Mouse (Mus musculus): ENCODE data around the gene Ralgapa2. TPM values are rescaled to one million over a fixed set of nuclear protein-coding genes. Genes with fewer than 3 reads are reported as not detected.

Gene Ralgapa2
- 23.0 and 23.9 TPM in 2 replicates for total RNA-seq (2017)

DNA sequence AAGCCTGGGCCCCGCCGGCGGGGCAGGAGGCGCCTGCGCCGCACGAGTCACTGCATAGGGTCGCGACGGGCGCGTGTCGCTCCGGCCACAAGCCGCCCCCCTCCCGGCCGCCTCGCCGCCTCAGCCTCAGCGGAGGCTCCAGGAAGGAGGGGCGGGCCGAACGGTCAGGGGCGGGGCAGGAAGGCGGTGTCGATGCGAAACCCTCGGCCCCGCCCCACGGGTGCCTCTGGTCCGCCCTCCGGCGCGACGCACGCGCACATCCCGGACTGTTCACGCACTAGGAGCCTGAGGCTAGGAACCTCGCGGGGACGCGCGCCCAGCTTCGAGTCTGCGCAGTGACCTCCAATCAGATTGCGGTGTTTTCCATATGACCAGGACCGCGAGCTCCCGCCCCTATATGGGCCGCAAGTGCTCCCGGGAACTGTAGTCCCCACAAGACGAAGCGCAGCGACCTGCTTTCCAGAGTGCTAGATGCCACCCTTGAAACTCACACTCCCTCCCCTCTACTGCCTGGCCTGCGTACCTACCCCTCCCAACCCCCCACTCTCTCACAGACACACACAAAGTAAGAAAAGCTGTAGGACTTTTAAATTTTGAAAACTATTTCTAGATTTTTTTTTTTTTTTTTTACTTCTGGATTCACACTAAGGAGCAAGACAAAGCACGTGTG, at the start of gene Ralgapa2:
TSS of gene Ralgapa2 (minus strand) at position 434 of the 670 bp plus-strand sequence.
- peak; percentile 95 to 98 for ATAC-seq (replicated peaks in 1 of 2; ENCODE audit: insufficient read depth in 1 of 2, low FRiP score in 2 of 2, low TSS enrichment in 1 of 2, low read depth in 1 of 2, poor library complexity in 2 of 2, severe bottlenecking in 2 of 2)

DNA sequence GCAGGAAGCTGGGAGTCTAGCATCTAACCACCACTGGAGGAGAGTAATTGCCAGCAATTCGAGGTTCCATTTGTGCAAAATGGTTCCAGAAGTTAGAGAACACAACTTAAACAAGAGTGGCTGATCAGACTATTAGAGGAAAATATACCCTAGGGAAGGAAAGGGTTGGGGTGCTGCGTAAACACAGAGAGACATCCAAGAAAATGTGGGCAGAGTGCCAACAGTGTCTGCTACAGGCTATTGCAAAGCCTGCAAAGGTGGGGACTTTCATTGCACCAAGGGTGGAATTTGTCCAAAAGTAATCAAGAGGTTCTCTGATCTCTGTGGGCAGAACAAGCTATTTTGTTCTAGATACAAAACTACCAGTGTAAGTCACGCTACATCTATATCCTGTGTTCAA, 49.4 kb upstream of the Ralgapa2 start:
- ATAC-seq (replicated peaks in 1 of 2; ENCODE audit: insufficient read depth in 1 of 2, low FRiP score in 2 of 2, low TSS enrichment in 1 of 2, low read depth in 1 of 2, poor library complexity in 2 of 2, severe bottlenecking in 2 of 2), result no peak

DNA sequence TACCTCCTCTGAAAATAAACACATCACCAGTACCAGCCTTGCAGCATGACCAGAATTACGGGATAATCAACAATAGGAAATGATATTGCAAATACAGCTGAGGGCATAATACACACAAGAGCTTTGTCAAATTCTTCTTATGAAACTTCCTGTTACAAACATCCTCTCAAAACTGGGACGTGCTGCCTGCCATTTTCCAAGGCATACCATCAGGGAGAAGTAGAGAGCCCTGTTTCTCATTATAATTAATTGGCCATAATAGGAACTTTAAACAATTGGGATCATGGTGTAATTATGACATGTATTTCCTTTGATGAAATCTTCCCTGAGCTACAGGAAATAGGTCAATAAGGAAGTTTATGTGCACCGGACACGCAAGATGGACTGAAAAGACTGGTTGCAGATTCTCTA, 48.5 kb upstream of the Ralgapa2 start:
- peak; percentile 66 to 80; a peak in 3 of 4 replicates for ATAC-seq (replicated peaks in 1 of 2; ENCODE audit: insufficient read depth in 1 of 2, low FRiP score in 2 of 2, low TSS enrichment in 1 of 2, low read depth in 1 of 2, poor library complexity in 2 of 2, severe bottlenecking in 2 of 2)

DNA sequence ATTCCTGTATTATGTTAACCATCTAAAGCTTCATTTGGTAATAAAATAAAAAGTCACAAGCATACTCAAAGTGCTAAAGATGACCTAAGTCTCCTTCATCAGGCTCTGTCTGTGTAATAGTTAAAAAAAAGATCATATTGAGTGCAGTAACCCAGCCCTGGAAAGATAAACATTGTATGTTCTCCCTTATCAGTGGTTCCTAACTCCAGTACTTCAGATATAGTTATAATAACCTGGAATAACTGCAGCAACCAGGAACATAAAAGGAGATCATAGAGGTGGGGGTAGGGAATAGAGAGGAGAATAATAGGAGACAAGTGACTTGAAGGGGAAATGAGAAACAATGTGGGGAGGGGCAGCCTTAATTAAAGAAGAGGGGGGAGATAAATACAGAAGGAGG, 44.0 kb upstream of the Ralgapa2 start:
- no peak for ATAC-seq (replicated peaks in 1 of 2; ENCODE audit: insufficient read depth in 1 of 2, low FRiP score in 2 of 2, low TSS enrichment in 1 of 2, low read depth in 1 of 2, poor library complexity in 2 of 2, severe bottlenecking in 2 of 2)

DNA sequence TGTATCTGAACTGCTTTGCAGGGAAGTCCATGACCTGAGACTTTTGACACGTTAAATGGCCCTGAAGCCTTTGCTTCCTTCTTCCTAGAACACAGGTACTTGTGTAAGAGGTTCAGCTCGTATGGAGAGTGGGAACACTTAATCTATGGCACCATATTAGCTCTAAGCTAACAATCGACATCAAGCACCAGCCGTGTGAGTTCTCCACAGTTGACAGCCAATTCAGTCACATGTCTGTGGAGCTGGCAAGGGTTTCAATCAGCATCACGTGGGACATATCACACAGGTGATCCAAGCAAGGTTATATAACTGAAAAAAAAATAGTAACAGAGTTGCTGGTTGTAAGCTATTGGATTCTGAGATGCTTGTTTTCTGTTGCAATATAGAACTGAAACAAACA, 43.2 kb upstream of the Ralgapa2 start:
- no peak for ATAC-seq (replicated peaks in 1 of 2; ENCODE audit: insufficient read depth in 1 of 2, low FRiP score in 2 of 2, low TSS enrichment in 1 of 2, low read depth in 1 of 2, poor library complexity in 2 of 2, severe bottlenecking in 2 of 2)

DNA sequence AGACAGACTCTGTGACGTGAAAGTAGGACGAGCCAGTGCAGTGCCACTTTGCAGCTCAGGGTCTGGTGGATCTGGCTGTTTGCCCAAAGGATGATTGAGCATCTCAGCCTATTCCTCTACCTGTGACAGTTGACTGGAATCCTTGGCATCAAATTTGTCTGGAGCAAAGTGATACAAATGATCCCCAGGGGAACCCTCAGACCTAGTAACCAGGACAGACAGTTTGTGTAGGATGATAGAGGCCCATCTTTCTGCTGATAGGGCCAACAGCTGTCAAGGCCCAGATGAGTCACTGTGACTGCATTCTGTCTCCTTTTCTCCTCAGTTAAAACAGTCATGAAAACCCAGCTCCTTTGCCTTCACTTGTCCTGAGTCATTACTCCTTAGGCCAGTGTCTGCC, 41.6 kb upstream of the Ralgapa2 start:
- no peak for ATAC-seq (replicated peaks in 1 of 2; ENCODE audit: insufficient read depth in 1 of 2, low FRiP score in 2 of 2, low TSS enrichment in 1 of 2, low read depth in 1 of 2, poor library complexity in 2 of 2, severe bottlenecking in 2 of 2)

DNA sequence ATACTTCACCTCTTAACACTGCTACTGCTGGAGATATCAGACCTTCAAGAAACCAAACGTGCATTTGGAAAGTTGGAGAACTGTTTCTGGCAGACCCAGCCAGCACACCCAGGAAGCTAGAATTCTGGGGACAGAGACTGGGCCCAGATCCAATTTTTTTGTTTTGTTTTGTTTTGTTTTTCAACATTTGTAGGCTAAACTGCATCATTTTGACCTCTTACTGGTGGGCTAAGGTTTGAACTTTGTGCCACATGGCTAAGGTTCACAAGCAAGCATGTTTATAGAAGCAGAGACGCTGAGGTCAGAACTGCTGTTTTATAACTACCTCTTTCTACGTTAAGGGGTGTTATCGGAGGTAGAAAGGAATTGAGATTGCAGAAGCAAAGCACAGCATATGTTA, 39.7 kb upstream of the Ralgapa2 start:
- ATAC-seq (replicated peaks in 1 of 2; ENCODE audit: insufficient read depth in 1 of 2, low FRiP score in 2 of 2, low TSS enrichment in 1 of 2, low read depth in 1 of 2, poor library complexity in 2 of 2, severe bottlenecking in 2 of 2), result no peak

DNA sequence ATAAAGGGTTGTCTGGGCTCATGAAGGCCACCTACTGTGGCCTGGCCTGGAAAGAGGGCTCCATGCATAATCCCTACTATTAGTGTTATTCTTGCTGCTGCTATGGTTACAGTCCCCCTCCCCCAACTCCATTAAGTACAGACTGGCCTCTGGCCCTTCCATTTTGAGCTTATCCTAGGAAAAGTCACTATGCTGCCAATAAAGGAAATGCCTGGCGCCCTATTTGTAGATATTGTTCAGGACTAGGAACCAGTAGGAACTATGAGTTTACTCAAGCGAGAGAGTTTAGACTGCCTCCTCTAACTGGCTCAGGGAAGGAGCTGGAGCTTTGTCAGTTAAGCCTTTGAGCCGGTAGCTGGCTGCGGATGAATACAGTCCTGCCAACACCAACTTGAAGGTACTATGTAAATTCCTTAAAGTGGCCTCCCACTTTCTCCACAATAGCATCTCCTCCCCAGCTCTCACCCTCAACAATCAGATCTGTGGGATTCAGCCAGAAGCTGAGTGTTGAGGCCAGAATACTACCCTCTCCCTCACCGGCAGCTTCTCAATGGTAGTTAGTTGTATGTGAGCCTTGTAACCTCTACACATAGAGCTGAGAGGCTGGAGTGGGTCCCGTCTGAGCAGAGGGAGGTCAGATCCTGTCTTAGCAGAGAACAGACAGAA, 37.1 kb upstream of the Ralgapa2 start:
- ATAC-seq (replicated peaks in 1 of 2; ENCODE audit: insufficient read depth in 1 of 2, low FRiP score in 2 of 2, low TSS enrichment in 1 of 2, low read depth in 1 of 2, poor library complexity in 2 of 2, severe bottlenecking in 2 of 2), result no peak

DNA sequence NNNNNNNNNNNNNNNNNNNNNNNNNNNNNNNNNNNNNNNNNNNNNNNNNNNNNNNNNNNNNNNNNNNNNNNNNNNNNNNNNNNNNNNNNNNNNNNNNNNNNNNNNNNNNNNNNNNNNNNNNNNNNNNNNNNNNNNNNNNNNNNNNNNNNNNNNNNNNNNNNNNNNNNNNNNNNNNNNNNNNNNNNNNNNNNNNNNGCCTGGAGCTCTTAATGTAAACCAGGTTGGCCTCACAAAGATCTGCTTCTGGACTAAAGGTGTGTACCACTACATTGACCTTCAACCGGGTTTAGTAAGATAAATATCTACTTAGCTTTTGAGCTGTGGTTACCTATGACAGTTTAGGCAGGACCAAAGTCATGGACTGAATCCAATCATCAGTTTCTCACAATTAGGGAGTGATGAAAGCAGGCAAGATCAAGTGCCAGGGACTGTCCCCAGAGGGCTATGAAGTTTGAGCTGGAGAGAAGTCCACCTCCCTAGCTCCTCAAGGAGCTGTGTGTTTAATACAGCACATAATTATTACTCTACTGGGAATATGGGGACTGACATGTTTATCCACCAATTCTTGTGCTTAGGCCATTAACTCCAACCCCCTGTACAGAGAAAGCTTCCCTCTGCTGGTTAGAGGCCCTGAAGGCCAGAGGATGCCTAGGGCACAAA, 32.1 kb upstream of the Ralgapa2 start:
- no peak for ATAC-seq (replicated peaks in 1 of 2; ENCODE audit: insufficient read depth in 1 of 2, low FRiP score in 2 of 2, low TSS enrichment in 1 of 2, low read depth in 1 of 2, poor library complexity in 2 of 2, severe bottlenecking in 2 of 2)

DNA sequence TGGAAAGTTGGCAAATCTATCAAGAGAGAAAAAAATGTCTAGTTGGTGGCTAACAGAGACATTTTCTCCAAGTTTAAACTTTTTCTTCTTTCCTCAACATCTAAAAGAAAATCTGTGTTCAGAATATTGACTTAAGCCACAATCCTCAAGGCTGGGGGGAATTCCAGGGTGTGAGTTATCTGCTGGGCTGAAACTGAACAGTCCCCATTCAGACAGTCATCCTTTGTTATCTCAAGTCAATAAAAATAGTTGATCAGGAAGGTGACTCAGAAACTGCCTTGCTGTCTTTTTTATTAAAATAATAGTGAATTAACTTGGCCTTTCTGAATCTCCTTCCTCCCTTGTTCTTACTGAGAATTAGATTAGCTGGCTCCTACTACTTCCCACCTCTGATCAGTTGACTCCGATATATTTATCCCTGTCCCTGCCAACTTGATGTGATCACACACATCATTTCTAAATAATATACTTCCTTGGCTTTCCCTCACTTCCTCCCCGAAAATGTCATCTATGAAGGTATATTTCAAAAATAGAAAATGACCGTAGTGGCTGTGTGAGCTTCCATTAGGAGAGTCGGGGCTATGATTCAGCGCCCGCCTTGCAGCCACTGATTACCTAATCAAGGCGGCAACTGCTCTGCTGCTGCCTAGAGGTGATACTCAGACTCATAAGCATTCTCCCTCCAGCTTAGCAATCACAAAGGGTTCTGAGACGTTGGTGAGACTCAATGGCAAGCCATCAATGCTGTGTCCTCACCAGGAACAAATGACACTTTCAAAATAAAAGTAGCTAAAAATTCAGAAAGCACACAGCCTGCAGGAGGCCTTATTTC, 21.2 kb upstream of the Ralgapa2 start:
- 0 out of 4 replicates have a peak, but pooled peaks of 1 of the 2 experiments have one; percentile 22 for ATAC-seq (replicated peaks in 1 of 2; ENCODE audit: insufficient read depth in 1 of 2, low FRiP score in 2 of 2, low TSS enrichment in 1 of 2, low read depth in 1 of 2, poor library complexity in 2 of 2, severe bottlenecking in 2 of 2)

DNA sequence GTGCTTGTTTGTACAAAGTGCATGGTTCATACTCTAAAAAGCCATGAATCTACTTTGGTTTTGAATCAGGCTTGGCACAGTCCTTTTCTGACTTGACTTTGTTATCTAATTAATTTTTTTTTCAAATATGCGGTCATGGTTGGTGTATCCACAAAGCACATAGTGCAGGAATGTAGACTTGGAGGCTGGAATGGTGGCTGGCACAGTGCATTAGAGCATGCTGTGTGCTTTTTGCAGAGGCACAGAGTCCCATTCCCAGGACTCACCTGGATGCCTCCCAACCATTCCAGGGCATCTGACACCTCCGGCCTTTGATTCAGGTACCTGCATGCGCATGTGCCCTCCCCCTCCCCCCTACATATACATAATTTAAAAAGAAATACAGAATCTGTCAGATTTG, 20.3 kb upstream of the Ralgapa2 start:
- no peak for ATAC-seq (replicated peaks in 1 of 2; ENCODE audit: insufficient read depth in 1 of 2, low FRiP score in 2 of 2, low TSS enrichment in 1 of 2, low read depth in 1 of 2, poor library complexity in 2 of 2, severe bottlenecking in 2 of 2)

DNA sequence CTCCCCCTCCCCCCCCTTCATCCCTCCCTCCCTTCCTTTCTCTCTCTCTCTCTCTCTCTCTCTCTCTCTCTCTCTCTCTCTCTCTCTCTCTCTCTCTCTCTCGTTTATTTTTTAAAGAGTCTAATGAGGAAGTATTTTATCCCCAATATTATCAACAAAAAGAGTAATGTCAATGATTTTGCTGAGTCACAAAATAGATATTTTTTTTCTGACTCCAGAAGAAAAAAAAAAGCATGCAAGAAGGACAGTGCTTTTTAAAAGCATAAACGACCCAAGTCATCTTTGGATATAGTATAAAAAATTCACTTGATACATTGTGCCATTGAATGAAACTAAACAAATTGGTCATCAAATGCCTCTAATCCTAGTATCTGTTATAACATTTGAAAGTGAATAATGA, 13.3 kb upstream of the Ralgapa2 start:
- ATAC-seq (replicated peaks in 1 of 2; ENCODE audit: insufficient read depth in 1 of 2, low FRiP score in 2 of 2, low TSS enrichment in 1 of 2, low read depth in 1 of 2, poor library complexity in 2 of 2, severe bottlenecking in 2 of 2), result no peak

DNA sequence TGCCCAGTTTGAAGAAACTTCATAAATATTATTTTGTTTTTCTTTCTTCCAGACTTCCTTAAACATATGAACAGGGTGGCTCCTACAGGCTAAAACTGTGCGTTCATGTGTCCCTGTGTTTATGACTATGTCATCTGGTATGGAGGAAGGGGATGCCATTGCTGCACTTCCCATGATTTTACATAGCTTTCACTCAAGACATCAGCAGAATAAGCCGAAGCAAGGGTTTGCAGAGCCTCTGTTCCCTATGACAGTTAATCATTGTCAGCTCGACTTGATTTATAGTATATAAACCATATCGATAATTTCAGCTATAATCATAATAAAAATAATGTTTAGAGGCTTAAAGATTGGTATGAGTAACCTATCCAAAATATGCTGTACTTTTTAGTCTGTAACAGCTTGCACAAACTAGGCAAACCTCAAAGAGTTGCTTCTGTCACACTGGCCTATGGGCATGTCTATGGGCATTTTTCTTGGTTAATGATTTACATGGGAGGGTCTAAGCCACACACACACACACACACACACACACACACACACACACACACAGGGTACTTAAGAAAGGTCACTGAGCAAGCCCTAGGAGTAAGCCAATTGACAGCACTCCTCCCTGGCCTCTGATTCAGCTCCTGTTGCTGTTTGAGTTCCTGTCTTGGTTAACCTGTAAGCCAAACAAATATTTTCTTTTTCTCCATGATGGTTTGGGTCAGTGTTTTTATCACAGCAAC, 12.7 kb upstream of the Ralgapa2 start:
- no peak for ATAC-seq (replicated peaks in 1 of 2; ENCODE audit: insufficient read depth in 1 of 2, low FRiP score in 2 of 2, low TSS enrichment in 1 of 2, low read depth in 1 of 2, poor library complexity in 2 of 2, severe bottlenecking in 2 of 2)

DNA sequence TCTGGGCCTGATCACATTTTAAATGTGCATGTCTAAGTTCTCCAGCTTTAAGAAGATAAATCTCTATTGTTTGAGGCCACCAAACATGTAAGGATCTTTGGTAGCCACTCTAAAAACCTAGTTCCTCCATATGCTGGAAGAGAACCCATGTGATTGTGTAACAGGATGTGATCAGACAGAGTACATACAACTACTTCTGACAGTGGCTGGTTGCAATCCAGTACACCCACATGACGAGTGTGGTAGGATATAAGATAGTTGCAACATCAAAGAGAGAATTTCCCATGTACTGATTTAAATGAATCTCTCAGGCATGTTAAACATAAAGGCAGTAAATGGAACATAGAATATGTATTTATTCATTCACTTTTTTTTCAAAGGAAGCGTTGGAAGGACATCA, 4.8 kb upstream of the Ralgapa2 start:
- peak; percentile 39 to 72; a peak in 3 of 4 replicates for ATAC-seq (replicated peaks in 1 of 2; ENCODE audit: insufficient read depth in 1 of 2, low FRiP score in 2 of 2, low TSS enrichment in 1 of 2, low read depth in 1 of 2, poor library complexity in 2 of 2, severe bottlenecking in 2 of 2)

DNA sequence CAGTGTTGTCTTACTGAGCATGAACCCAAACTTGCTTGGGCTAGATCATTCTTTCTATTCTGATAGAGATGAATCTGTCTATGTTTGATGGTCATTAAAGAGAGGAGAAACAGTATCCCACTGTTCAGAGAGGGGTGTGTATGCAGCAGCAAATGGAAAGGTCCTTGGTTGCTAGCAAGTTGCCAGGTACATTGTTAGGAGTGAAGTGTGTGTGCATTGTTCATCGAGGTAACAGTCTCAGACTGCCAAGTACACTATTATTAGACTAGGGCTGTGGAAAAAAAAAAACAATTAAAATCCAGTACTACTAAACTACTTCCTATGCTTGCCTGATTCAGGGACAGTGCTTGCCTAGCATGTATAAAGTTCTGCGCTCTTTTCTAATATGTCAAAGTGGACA, 2.9 kb upstream of the Ralgapa2 start:
- ATAC-seq (replicated peaks in 1 of 2; ENCODE audit: insufficient read depth in 1 of 2, low FRiP score in 2 of 2, low TSS enrichment in 1 of 2, low read depth in 1 of 2, poor library complexity in 2 of 2, severe bottlenecking in 2 of 2), result no peak

DNA sequence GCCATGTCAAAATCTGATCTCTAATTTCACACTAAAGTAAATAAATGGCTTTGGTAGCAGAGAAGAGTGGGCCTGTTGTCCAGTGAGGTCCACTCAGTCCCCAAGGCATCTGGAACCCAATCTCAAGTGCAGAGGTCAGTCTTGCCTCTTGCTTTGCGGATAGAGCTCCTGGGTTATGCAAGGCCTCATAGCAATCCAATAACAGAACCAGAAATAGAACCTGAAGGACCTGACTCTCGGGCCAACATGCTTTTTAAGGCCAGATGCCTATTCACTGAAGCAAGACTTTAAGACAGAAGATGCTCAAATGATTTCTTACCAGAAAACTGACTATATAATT, 407 bp upstream of the Ralgapa2 start:
- no peak for ATAC-seq (replicated peaks in 1 of 2; ENCODE audit: insufficient read depth in 1 of 2, low FRiP score in 2 of 2, low TSS enrichment in 1 of 2, low read depth in 1 of 2, poor library complexity in 2 of 2, severe bottlenecking in 2 of 2)

DNA sequence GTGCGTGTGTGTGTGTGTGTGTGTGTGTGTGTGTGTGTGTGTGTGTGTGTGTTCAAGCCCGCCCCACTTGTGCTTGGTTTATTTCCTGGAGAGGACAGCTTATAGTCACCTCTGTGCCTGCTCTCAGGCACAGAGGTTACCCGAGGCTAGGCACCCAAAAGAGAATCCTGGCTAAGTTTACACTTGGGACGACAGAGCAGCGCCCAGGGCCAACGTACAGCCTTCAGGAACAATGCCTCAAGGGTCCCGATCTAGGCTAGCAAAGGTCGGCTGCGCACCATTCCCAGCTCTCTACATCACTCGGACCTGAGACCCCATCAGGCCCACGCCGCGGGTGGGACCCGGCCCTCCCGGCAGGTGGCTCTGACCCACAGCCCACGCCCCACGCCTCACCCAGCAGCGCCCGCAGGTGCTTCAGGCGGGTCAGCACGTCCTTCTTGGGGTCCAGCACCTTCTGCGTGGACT, 711 bp downstream of the Ralgapa2 start:
- ATAC-seq (replicated peaks in 1 of 2; ENCODE audit: insufficient read depth in 1 of 2, low FRiP score in 2 of 2, low TSS enrichment in 1 of 2, low read depth in 1 of 2, poor library complexity in 2 of 2, severe bottlenecking in 2 of 2), result peak in 1 of 2 experiments; percentile 13; a peak in 1 of 4 replicates

Data from hematopoietic stem cell, adult 5-6 weeks (primary cell).